Mouse (Mus musculus) limb, embryonic 13.5 days (tissue): ENCODE results near the gene Lpar3. TPM values are rescaled to one million over a fixed set of nuclear protein-coding genes. Genes with fewer than 3 reads are reported as not detected.
"Not testable (repeated sequence)": the region's sequence is repeated elsewhere in the genome, so short reads cannot be mapped to it uniquely, and the experiment has no call there.

ENCODE experiments used
- ATAC-seq: fragments of 200-750 bp; cut with Nextera tagmentation; 2 replicates; pipeline ENCODE4 v1.8.0; 2017; ENCODE audit warnings: low read depth, moderate number of reproducible peaks, moderate TSS enrichment; ENCODE audit not compliant: low FRiP score
- H3K27ac ChIP-seq: fragments of 300-500 bp; sonication (generic); 2 replicates; pipeline ENCODE4 v1.5.1; 2015; ENCODE audit warnings: inconsistent platforms, mild to moderate bottlenecking, moderate library complexity
- H3K27me3 ChIP-seq: fragments of 300-500 bp; sonication (generic); 2 replicates; pipeline ENCODE4 v1.6.1; 2015; ENCODE audit warnings: mild to moderate bottlenecking, inconsistent platforms
- H3K36me3 ChIP-seq: fragments of 300-500 bp; sonication (generic); 2 replicates; pipeline ENCODE4 v1.6.1; 2015; ENCODE audit warnings: inconsistent platforms, mild to moderate bottlenecking, moderate library complexity
- H3K4me1 ChIP-seq: fragments of 300-500 bp; sonication (generic); 2 replicates; pipeline ENCODE4 v1.6.1; 2015; ENCODE audit warnings: inconsistent platforms
- H3K4me2 ChIP-seq: fragments of 300-500 bp; sonication (generic); replicated peaks from 2 replicates; pipeline ENCODE4 v1.6.1; 2015; ENCODE audit warnings: inconsistent platforms, mild to moderate bottlenecking, moderate library complexity
- H3K4me3 ChIP-seq: fragments of 300-500 bp; sonication (generic); 2 replicates; pipeline ENCODE4 v1.5.1; 2015; ENCODE audit warnings: moderate library complexity, mild to moderate bottlenecking, inconsistent platforms
- H3K9ac ChIP-seq: fragments of 300-500 bp; sonication (generic); 2 replicates; pipeline ENCODE4 v1.6.1; 2015; ENCODE audit warnings: mild to moderate bottlenecking, inconsistent platforms
- H3K9me3 ChIP-seq: fragments of 300-500 bp; sonication (generic); 2 replicates; pipeline ENCODE4 v1.6.1; 2016; ENCODE audit warnings: inconsistent platforms
- whole genome bisulfite sequencing: fragments of 180-500 bp; shearing (Covaris S2); methylation state at CpG from one replicate; pipeline ENCODE4 v1.1.7; 2015; 5-methylcytosine and 5-hydroxymethylcytosine counted together
- polyA plus RNA-seq: library from polyadenylated mRNA; unstranded; fragments of >200 nt; fragmentation: Nextera tagmentation; extraction: Ambion mirVana; gene quantifications from 2 replicates; pipeline ENCODE4 v1.2.1, GENCODE M21; 2015

Gene Lpar3
- polyA plus RNA-seq, 1 experiment from 2014 or later, result 1.0 TPM

GRCm38 (mm10) chr3:146196301-146196700 lies 24.5 kb upstream of the Lpar3 start:
- no peak overlapping the region for H3K9ac ChIP-seq
- no peak overlapping the region for H3K4me3 ChIP-seq
- no peaks in the 10 kb centered on the region; the same call in 1 of the 2 replicates for H3K27me3 ChIP-seq
- H3K36me3 ChIP-seq, result no peaks in the 10 kb centered on the region
- no peaks in the 10 kb centered on the region for H3K4me1 ChIP-seq
- H3K9me3 ChIP-seq, result no peaks in the 10 kb centered on the region
- no peak overlapping the region for H3K27ac ChIP-seq
- no peak overlapping the region for H3K4me2 ChIP-seq
- 73% methylated on average over 6 of the region's 6 CpGs for WGBS
- ATAC-seq, result no peak

- Histone ChIP-seq H3K4me2 (no peak overlapping the region), H3K4me1 (no peaks in the 10 kb centered on the region), H3K4me3 (no peak overlapping the region), H3K36me3 (no peaks in the 10 kb centered on the region), H3K9ac (no peak overlapping the region), H3K27me3 (no peaks in the 10 kb centered on the region; the same call in 1 of the 2 replicates), H3K9me3 (no peaks in the 10 kb centered on the region), H3K27ac (no peak overlapping the region)
- no peak for ATAC-seq
- WGBS, result 77% methylated on average over 17 of the region's 17 CpGs
Measured at GRCm38 (mm10) chr3:146196780-146197743, 23.7 kb upstream of the Lpar3 start.

GRCm38 (mm10) chr3:146197785-146198184 lies 23.0 kb upstream of the Lpar3 start:
- Histone ChIP-seq H3K27ac (no peak overlapping the region), H3K36me3 (no peaks in the 10 kb centered on the region), H3K9ac (no peak overlapping the region), H3K4me2 (no peak overlapping the region), H3K9me3 (no peaks in the 10 kb centered on the region), H3K27me3 (no peaks in the 10 kb centered on the region; the same call in 1 of the 2 replicates), H3K4me1 (no peaks in the 10 kb centered on the region), H3K4me3 (no peak overlapping the region)
- 82% methylated on average over 12 of the region's 12 CpGs for WGBS
- no peak for ATAC-seq

- Histone ChIP-seq H3K27ac (no peak overlapping the region), H3K9ac (no peak overlapping the region), H3K4me3 (no peak overlapping the region), H3K4me1 (no peaks in the 10 kb centered on the region), H3K4me2 (no peak overlapping the region), H3K36me3 (no peaks in the 10 kb centered on the region), H3K27me3 (no peaks in the 10 kb centered on the region; the same call in 1 of the 2 replicates), H3K9me3 (no peaks in the 10 kb centered on the region)
- no peak for ATAC-seq
- WGBS, result 59% methylated on average over 11 of the region's 11 CpGs
Measured at GRCm38 (mm10) chr3:146198803-146199481, 21.8 kb upstream of the Lpar3 start.

GRCm38 (mm10) chr3:146199486-146199885 lies 21.3 kb upstream of the Lpar3 start:
- 69% methylated on average over 3 of the region's 3 CpGs for whole genome bisulfite sequencing
- no peak for ATAC-seq
- H3K36me3 ChIP-seq, result no peaks in the 10 kb centered on the region

GRCm38 (mm10) chr3:146204375-146204774 lies 16.4 kb upstream of the Lpar3 start:
- ATAC-seq, result no peak
- no peak overlapping the region for H3K4me3 ChIP-seq
- no peak overlapping the region for H3K9ac ChIP-seq
- 0 out of 2 replicates have a peak, but pooled peaks cover 7% of the 10 kb centered on the region for H3K27me3 ChIP-seq
- no peak overlapping the region for H3K4me2 ChIP-seq
- H3K4me1 ChIP-seq, result no peaks in the 10 kb centered on the region
- H3K9me3 ChIP-seq, result no peaks in the 10 kb centered on the region
- WGBS, result 46% methylated on average over 2 of the region's 2 CpGs
- H3K27ac ChIP-seq, result no peak overlapping the region
- no peaks in the 10 kb centered on the region for H3K36me3 ChIP-seq

More at GRCm38 (mm10) chr3:146199486-146199885, 21.3 kb upstream of the Lpar3 start:
- Histone ChIP-seq H3K9ac (no peak overlapping the region), H3K4me2 (no peak overlapping the region), H3K4me3 (no peak overlapping the region), H3K9me3 (no peaks in the 10 kb centered on the region), H3K4me1 (no peaks in the 10 kb centered on the region), H3K27me3 (no peaks in the 10 kb centered on the region), H3K27ac (no peak overlapping the region)

- H3K27me3 ChIP-seq, result 0 out of 2 replicates have a peak, but pooled peaks cover 7% of the 10 kb centered on the region
- H3K9me3 ChIP-seq, result no peaks in the 10 kb centered on the region
- H3K4me1 ChIP-seq, result no peaks in the 10 kb centered on the region
- no peak overlapping the region for H3K9ac ChIP-seq
- H3K4me3 ChIP-seq, result no peak overlapping the region
- no peak overlapping the region for H3K4me2 ChIP-seq
- H3K27ac ChIP-seq, result no peak overlapping the region
- ATAC-seq, result no peak
- H3K36me3 ChIP-seq, result no peaks in the 10 kb centered on the region
- 74% methylated on average over 11 of the region's 11 CpGs for WGBS
Measured at GRCm38 (mm10) chr3:146205305-146205704, 15.5 kb upstream of the Lpar3 start.

- H3K9ac ChIP-seq, result no peak overlapping the region
- no peaks in the 10 kb centered on the region for H3K9me3 ChIP-seq
- H3K4me3 ChIP-seq, result no peak overlapping the region
- no peak for ATAC-seq
- no peaks in the 10 kb centered on the region for H3K4me1 ChIP-seq
- 84% methylated on average over 2 of the region's 2 CpGs for WGBS
- no peak overlapping the region for H3K27ac ChIP-seq
- no peaks in the 10 kb centered on the region for H3K36me3 ChIP-seq
- 0 out of 2 replicates have a peak, but pooled peaks cover 7% of the 10 kb centered on the region for H3K27me3 ChIP-seq
- H3K4me2 ChIP-seq, result no peak overlapping the region
Measured at GRCm38 (mm10) chr3:146206635-146207034, 14.1 kb upstream of the Lpar3 start.

GRCm38 (mm10) chr3:146207440-146207839 lies 13.3 kb upstream of the Lpar3 start:
- H3K9me3 ChIP-seq, result no peaks in the 10 kb centered on the region
- ATAC-seq, result no peak
- no peak overlapping the region for H3K27ac ChIP-seq
- no peak overlapping the region for H3K4me2 ChIP-seq
- no peak overlapping the region for H3K4me3 ChIP-seq
- 0 out of 2 replicates have a peak, but pooled peaks cover 7% of the 10 kb centered on the region for H3K27me3 ChIP-seq
- H3K9ac ChIP-seq, result no peak overlapping the region
- no peaks in the 10 kb centered on the region for H3K4me1 ChIP-seq
- H3K36me3 ChIP-seq, result no peaks in the 10 kb centered on the region
- 75% methylated on average over 2 of the region's 2 CpGs for WGBS

- 92% methylated on average over 8 of the region's 8 CpGs for WGBS
Measured at GRCm38 (mm10) chr3:146209759-146210158, 11.0 kb upstream of the Lpar3 start.

GRCm38 (mm10) chr3:146211141-146211747 lies 9.5 kb upstream of the Lpar3 start:
- ATAC-seq, result no peak
- no peaks in the 10 kb centered on the region for H3K9me3 ChIP-seq
- no peak overlapping the region for H3K27ac ChIP-seq
- H3K4me1 ChIP-seq, result no peaks in the 10 kb centered on the region
- H3K9ac ChIP-seq, result no peak overlapping the region
- H3K4me2 ChIP-seq, result no peak overlapping the region
- 87% methylated on average over 4 of the region's 4 CpGs for WGBS
- 0 out of 2 replicates have a peak, but pooled peaks cover 7% of the 10 kb centered on the region for H3K27me3 ChIP-seq
- no peak overlapping the region for H3K4me3 ChIP-seq
- H3K36me3 ChIP-seq, result no peaks in the 10 kb centered on the region

More at GRCm38 (mm10) chr3:146209759-146210158, 11.0 kb upstream of the Lpar3 start:
- H3K9ac ChIP-seq, H3K4me1 ChIP-seq, H3K27ac ChIP-seq, H3K4me3 ChIP-seq, H3K4me2 ChIP-seq, H3K9me3 ChIP-seq, H3K36me3 ChIP-seq, ATAC-seq, H3K27me3 ChIP-seq: not testable (repeated sequence)

- no peak overlapping the region for H3K4me2 ChIP-seq
- 0 out of 2 replicates have a peak, but pooled peaks cover 7% of the 10 kb centered on the region for H3K27me3 ChIP-seq
- no peak overlapping the region for H3K4me3 ChIP-seq
- no peaks in the 10 kb centered on the region for H3K4me1 ChIP-seq
- no peaks in the 10 kb centered on the region for H3K9me3 ChIP-seq
- H3K36me3 ChIP-seq, result no peaks in the 10 kb centered on the region
- H3K27ac ChIP-seq, result no peak overlapping the region
- WGBS, result 92% methylated on average over 2 of the region's 2 CpGs
- ATAC-seq, result no peak
- H3K9ac ChIP-seq, result no peak overlapping the region
Measured at GRCm38 (mm10) chr3:146211964-146212363, 8.8 kb upstream of the Lpar3 start.
